In the genomic region with DNA sequence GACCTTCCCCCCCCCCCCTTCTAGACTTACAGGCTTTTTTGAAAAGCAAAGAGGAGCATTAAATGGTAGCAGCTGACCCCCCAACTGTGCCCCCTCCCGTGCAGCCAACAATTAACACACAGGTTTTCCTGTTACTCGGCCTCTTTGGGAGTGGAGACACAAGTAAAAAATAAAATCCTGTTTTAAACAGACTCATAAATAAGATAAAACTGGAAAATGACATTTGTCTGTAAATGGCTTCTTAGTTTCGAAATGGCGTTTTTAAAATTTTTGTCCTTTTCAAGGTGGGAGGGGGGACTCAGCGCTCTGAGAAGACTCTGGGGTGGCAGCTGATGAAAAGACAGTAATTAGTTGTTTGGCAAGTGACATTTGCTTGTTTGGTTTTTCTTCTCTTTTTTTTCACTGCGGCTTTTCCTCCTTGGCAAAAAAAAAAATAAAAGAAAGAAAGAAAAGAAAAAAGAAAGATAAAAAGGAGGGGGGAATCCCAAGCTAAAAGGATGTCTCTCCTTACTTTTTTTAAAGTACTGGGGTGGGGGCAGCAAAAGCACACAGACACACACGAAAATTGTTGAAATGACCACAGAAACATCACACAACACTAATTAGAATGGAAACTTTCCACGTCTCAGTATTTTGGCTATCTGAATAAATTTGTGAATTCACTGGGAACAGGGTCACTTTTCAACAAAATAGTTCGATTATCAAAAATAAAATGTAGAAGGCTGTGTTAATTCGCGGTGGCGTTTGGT, we compare ENCODE assay signal across 8 mouse cellular contexts. TPM values are rescaled to one million over a fixed set of nuclear protein-coding genes. Genes with fewer than 3 reads are reported as not detected.
DNase-seq lines count a peak whose midpoint lies in the region; ATAC-seq lines count a peak whose summit lies in the region.

No protein-coding gene starts in this region.

- peak overlapping the region; percentile 100 for H3K9ac ChIP-seq in limb, embryonic 12.5 days (replicated peaks)
- peak overlapping the region; percentile 100 for H3K9ac ChIP-seq in stomach, embryonic 14.5 days (replicated peaks; ENCODE audit: low read depth, low read length)

- peak; percentile 50 for DNase-seq in CD4-positive, CD25-positive, alpha-beta regulatory T cell, adult 2 months (ENCODE audit: low read depth, low spot score)
- DNase-seq in retina, postnatal 1 day = peak; percentile 34
- DNase-seq in retina, embryonic 14.5 days (ENCODE audit: low spot score) = no peak
- no peak for DNase-seq in spleen, postnatal 14 days (ENCODE audit: low spot score in 2 of 2)

- H3K27ac ChIP-seq in limb, embryonic 12.5 days = peak overlapping the region; percentile 100
- peak overlapping the region; percentile 99 for H3K27ac ChIP-seq in stomach, embryonic 14.5 days (ENCODE audit: low read length)

- H3K9me3 ChIP-seq in limb, embryonic 12.5 days = 0 out of 2 replicates have a peak, but pooled peaks cover 12% of the 10 kb centered on the region
- no peaks in the 10 kb centered on the region for H3K9me3 ChIP-seq in stomach, embryonic 14.5 days (ENCODE audit: control insufficient read depth, low read depth, low read length)

- 26% methylated on average over 12 of the region's 12 CpGs for WGBS in limb, embryonic 12.5 days
- WGBS in stomach, embryonic 14.5 days = 18% methylated on average over 12 of the region's 12 CpGs

- no peak for ATAC-seq in CD4-positive, CD25-positive, alpha-beta regulatory T cell, adult 4 months
- no peak for ATAC-seq in limb, embryonic 12.5 days (ENCODE audit: insufficient number of reproducible peaks, insufficient read depth, low FRiP score, low TSS enrichment, low read depth)
- ATAC-seq in stomach, embryonic 14.5 days (ENCODE audit: insufficient number of reproducible peaks, insufficient read depth, low FRiP score, low read depth) = no peak
- ATAC-seq in inflammation-experienced regulatory T-cells, adult 6 months = no peak

- peak overlapping the region; percentile 69 for H3K4me2 ChIP-seq in limb, embryonic 12.5 days
- peak overlapping the region; percentile 58 for H3K4me2 ChIP-seq in stomach, embryonic 14.5 days (replicated peaks; ENCODE audit: low read depth, low read length)

- H3K4me1 ChIP-seq in limb, embryonic 12.5 days (replicated peaks) = peaks cover 62% of the 10 kb centered on the region
- H3K4me1 ChIP-seq in stomach, embryonic 14.5 days (ENCODE audit: control insufficient read depth, insufficient read depth, low read length) = peaks cover 40% of the 10 kb centered on the region

- H3K4me3 ChIP-seq in limb, embryonic 12.5 days (replicated peaks) = peak overlapping the region; percentile 98
- peak overlapping the region; percentile 99 for H3K4me3 ChIP-seq in stomach, embryonic 14.5 days (ENCODE audit: low read depth, low read length)

- H3K27me3 ChIP-seq in limb, embryonic 12.5 days = no peaks in the 10 kb centered on the region
- H3K27me3 ChIP-seq in stomach, embryonic 14.5 days (ENCODE audit: control insufficient read depth, insufficient read depth, low read length) = no peaks in the 10 kb centered on the region

- peaks cover 26% of the 10 kb centered on the region for H3K36me3 ChIP-seq in limb, embryonic 12.5 days
- H3K36me3 ChIP-seq in stomach, embryonic 14.5 days (ENCODE audit: control insufficient read depth, insufficient read depth, low read length) = peaks cover 4% of the 10 kb centered on the region; the same call in 1 of the 2 replicates

RNA-seq across cellular contexts. Expression of gene Gm20721, which starts 15.1 kb away (rescaled TPM):
- polyA plus RNA-seq in CD4-positive, CD25-positive, alpha-beta regulatory T cell, adult 4 months (2017; shearing (Covaris generic)) = 1 to 10 TPM; 1.6 to 2.3 TPM
- 19.9 and 22.9 TPM in 2 replicates for polyA plus RNA-seq in limb, embryonic 12.5 days (2016; fragmentation: Nextera tagmentation; extraction: Ambion mirVana)
- polyA plus RNA-seq in stomach, embryonic 14.5 days (2014; fragmentation: Nextera tagmentation; extraction: Ambion mirVana) = 6.9 and 7.2 TPM in 2 replicates
- not detected for polyA plus RNA-seq in inflammation-experienced regulatory T-cells, adult 6 months (2017; shearing (Covaris generic))

RNA-seq across cellular contexts. Expression of gene Gnas, which starts 47.3 kb away (rescaled TPM):
- 100 to 1,000 TPM in 1 of 2 experiments, 10 to 100 TPM in 1; 96.1 to 130 TPM for polyA plus RNA-seq in CD4-positive, CD25-positive, alpha-beta regulatory T cell, adult 4 months (2017; shearing (Covaris generic))
- polyA plus RNA-seq in limb, embryonic 12.5 days (2016; fragmentation: Nextera tagmentation; extraction: Ambion mirVana) = 1,822 and 1,905 TPM in 2 replicates
- polyA plus RNA-seq in stomach, embryonic 14.5 days (2014; fragmentation: Nextera tagmentation; extraction: Ambion mirVana) = 1,470 and 1,806 TPM in 2 replicates
- polyA plus RNA-seq in inflammation-experienced regulatory T-cells, adult 6 months (2017; shearing (Covaris generic)) = 100 to 1,000 TPM; 121 to 127 (median 126) TPM

Comparison
In these comparisons a context has a peak if more than half of its experiments do, and no peak if none do; other contexts are left out.
1. DNase-seq: peak in CD4-positive, CD25-positive, alpha-beta regulatory T cell, adult 2 months (single experiment) and retina, postnatal 1 day (single experiment); none in retina, embryonic 14.5 days (single experiment) and spleen, postnatal 14 days (0 of 2).
2. RNA of gene Gnas, which starts 47.3 kb away (polyA plus RNA-seq): 1,822 to 1,905 TPM in limb, embryonic 12.5 days and 1,470 to 1,806 TPM in stomach, embryonic 14.5 days; 96.1 to 130 TPM in CD4-positive, CD25-positive, alpha-beta regulatory T cell, adult 4 months and 121 to 127 TPM in inflammation-experienced regulatory T-cells, adult 6 months; every median in the first group is over 10 times any median in the second.